Mouse (Mus musculus) testis, postnatal 10 days (tissue): ENCODE results near the gene Calm1.
A peak's percentile ranks its signal among the peaks of the same experiment; 100 is the strongest.
"Not testable (repeated sequence)": the region's sequence is repeated elsewhere in the genome, so short reads cannot be mapped to it uniquely, and the experiment has no call there.

Source experiments
- DNase-seq: peaks from one replicate; pipeline ENCODE4 v3.0.0; 2021; ENCODE audit warnings: low spot score

Calm1 gene

GRCm38 (mm10) chr12:100196786-100197185 lies 2.4 kb upstream of the Calm1 start:
- DNase-seq: no peak

- peak; percentile 81 for DNase-seq
These were observed 833 bp downstream of the Calm1 start for GRCm38 (mm10) chr12:100199891-100200644.

DNA sequence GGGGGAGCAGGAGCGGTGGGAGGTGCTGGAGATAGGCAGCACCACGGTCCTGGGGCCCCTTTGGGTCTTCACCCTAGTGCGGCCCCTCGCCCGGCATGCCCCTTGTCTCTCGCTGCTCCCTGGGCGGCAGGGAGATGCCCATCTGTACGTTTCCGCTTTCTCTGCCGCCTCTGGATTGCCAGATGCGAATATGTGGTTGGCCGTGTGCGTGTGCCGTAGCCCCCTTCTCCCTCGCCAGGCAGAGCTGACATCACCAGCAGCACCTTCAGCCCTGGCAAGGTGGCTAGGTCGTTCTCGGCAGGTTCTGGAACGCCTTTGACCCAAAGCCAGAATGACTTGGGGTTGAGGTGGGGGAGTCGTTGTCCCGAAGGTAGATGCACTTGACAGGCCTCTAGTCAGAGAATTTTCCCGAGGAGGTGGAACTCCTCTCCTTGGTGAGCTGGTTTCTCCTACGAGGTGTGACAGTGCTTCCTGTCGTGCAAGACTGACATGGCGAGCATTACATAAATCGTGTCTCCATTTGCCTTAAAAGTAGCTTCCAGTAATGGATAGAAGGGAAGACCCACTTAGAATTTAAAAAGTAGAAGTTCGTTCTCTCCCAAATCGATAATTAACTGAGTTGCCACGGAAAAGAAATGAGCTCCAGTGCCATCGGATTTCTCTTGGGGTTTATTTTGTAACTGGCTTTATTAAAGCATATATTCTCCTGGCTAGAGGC lies 1.6 kb downstream of the Calm1 start:
- no peak for DNase-seq

DNA sequence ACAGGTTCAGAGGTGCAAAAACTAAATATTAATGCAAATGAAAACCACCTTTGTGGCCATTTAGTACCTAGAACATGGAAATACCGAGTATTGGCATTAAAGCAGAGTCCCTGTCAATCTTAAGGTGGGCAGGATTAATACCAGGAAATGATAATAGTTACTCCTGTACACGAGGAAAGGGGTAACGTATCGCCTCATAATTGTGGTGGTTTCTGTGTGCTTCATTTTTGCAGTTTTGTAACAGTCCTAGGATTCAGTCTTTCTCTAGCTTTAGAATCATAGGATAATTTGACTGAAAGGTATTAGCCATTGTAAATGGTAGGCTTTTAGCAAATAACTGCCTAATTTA lies 2.1 kb downstream of the Calm1 start:
- DNase-seq: no peak

- peak; percentile 91 for DNase-seq
These were observed 2.6 kb downstream of the Calm1 start for GRCm38 (mm10) chr12:100201838-100202237.

GRCm38 (mm10) chr12:100203759-100204158 lies 4.5 kb downstream of the Calm1 start:
- no peak for DNase-seq

DNA sequence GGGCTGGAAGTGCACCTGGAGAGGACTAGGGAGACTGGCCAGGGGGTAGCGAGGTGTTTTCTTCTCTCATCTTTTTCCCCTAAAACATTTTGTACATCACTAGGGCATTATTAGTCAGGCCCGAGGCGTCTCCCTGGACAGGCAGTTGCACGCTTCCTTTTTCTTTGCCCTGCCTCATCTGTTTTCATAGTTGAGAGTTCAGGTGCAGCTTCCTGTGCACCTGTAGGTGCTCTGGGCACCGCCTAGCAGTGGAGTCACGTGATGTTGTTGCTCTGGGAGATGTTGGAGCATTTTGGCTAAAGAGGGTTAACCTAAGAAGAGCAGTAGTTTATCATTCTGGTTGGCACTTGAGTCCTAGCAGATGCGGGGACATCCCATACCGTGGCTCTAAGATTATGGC lies 5.9 kb downstream of the Calm1 start:
- DNase-seq: no peak

DNA sequence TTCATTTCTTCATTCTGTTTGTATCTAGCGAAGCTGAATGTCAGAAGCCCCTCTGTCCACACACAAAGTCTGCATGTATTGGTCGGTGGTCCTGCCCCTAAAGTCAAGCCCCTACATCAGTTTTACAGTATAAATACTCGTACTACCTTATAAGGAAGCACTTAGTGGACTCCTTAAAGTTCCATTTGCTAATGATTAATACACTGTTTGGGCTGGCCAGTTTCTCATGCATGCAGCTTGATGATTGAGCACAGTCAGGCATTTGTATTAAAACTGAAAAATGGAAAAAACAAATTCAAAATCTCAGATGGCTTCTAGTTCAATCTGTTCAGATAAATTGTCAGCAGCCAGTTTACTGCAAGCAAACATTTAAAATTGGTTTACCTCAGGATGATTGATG lies 7.3 kb downstream of the Calm1 start:
- no peak for DNase-seq

- DNase-seq: no peak
These were observed 7.7 kb downstream of the Calm1 start for GRCm38 (mm10) chr12:100206926-100207325.

DNA sequence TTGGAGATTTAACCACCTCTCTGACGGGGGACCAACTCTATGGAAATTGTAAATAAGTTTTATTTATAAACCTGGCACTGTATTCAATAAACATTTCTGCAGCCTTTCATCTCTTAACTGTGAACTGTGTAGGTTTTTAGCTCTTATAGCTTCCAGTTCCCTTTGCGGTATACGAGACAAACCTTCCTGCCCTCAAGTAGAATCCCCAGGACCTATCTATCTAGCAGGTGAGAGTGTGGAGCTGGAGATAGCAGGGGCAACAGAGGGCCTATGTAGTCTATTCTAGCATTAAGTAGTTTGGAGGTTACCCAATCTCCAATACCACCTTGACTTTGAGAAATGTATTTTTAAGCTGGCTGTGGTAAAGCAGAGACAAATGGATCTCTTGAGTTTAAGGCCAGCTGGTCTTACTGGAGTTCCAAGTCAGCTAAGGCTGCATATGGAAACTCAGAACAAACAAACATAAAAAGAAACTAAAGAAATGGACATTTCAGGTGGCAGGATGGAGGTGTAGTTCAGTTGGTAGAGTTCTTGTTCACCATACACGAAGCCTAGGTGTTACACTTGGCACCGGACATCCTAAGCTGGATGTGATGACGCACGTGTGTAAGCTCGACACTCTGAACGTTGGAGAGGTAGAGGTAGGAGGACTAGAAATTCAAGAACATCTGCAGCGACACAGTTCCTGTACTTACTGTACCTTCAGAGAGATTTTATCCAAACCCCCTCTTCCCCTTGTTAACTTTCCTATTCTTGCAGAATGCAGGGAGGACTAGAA lies 10.7 kb downstream of the Calm1 start:
- no peak for DNase-seq

- no peak for DNase-seq
These were observed 11.7 kb downstream of the Calm1 start for GRCm38 (mm10) chr12:100210973-100211372.

- no peak for DNase-seq
These were observed 12.4 kb downstream of the Calm1 start for GRCm38 (mm10) chr12:100211453-100212185.

GRCm38 (mm10) chr12:100212397-100212796 lies 13.2 kb downstream of the Calm1 start:
- no peak for DNase-seq

DNA sequence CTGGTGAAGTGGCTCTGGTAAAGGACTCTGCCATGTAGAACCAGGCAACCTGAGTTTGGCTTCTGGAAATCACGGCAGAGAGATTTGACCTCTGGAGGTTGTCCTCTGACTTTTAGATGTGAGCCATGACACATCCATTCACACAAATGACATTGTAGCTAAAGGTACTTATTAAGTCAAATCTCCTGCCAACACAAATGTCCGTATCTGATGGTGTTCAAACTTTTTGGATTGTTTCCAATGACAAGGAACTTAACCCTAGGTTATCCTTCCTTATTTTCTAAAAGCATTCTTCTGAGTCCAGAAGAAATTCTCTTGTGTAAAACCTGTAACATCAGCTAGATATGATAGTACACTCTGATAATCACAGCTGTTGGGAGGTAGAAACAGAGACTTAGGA lies 13.9 kb downstream of the Calm1 start:
- DNase-seq: no peak

GRCm38 (mm10) chr12:100214156-100214555 lies 14.9 kb downstream of the Calm1 start:
- DNase-seq: no peak

DNA sequence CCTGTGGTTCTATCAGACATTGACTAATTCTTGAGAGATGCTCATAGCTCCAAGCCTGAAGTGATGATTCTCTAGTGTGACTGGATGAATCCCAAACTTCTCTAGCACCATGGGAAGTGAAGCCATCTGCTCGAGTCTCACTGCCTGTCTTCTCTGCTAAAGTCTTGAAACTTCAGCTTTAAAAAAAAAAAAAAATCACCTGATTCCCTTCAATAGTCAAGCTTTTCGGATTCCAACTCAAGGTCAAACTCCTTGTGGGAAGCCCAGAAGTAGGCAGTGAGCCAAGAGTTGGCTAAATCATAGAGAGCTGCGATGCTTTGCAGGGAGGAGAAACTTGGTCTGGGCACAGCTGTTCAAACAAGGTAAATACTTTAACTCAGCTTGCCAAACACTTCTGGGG lies 15.5 kb downstream of the Calm1 start:
- no peak for DNase-seq

GRCm38 (mm10) chr12:100217087-100217486 lies 17.9 kb downstream of the Calm1 start:
- DNase-seq: not testable (repeated sequence)

- no peak for DNase-seq
These were observed 20.8 kb downstream of the Calm1 start for GRCm38 (mm10) chr12:100220012-100220411.

DNA sequence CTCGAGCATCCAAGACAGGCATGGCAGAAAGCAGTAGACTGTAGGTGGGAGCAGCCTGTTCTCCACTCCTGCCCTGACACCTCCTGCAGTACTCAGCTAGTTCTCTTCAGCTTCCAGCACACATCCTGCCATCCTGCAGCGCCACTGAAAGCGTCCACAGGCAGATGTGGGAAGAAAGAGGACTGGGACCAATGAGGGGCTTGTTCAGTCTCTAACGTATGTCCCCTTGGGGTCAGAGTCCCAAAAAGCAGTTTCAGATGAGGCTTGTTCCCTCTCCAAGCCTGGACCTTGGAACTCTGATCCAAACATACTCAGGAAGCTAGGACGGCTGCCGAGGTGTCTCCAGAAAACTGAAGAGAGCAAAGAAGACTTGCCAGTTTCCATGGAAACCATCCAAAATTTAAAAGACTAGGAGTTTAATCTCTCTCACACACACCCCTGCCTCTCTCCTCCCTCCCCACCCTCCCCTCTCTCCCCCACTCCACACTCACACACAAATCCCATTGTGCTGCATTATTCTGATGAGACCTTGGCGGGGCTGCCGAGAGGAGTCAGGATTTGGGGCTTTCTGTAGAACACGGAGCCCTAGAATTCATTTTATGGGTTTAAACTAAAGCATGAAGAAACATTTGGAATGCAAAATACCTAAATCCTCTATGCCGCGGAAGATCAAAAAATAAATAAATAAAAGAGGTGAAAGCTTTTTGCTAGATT lies 22.5 kb downstream of the Calm1 start:
- no peak for DNase-seq

DNA sequence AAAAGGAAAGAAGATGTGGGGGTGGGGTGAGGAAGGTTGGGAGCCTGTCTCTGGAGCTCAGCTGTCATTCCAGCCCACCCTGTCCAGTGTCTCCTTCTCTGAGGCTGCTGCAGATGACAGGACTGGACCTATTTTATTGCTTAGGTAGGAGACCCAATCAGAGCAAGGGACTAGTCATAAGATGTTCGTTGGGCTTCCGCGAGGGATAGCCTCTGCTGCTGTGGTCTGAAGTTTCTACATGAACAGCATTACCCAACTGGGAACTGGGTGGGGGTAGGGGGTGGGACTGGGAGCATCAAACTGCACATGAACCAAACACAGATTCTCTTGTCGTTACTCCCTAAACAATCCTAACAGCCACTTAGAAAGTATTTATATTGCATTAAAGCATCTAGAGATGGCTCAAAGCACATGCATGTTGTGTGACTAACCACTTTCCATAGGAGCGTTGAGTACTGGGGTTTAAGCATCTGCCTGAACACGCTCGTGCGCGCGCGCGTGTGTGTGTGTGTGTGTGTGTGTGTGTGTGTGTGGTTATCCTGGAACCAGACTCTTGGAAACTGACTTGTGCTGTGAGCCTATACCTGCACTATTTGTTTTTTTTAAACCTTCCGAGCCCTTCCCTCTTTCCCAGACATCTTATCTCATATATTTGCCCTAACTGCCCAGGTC lies 23.2 kb downstream of the Calm1 start:
- no peak for DNase-seq

GRCm38 (mm10) chr12:100223531-100223930 lies 24.3 kb downstream of the Calm1 start:
- no peak for DNase-seq
